Mouse (Mus musculus): ENCODE results near the gene Bbof1. TPM values are rescaled to one million over a fixed set of nuclear protein-coding genes. Genes with fewer than 3 reads are reported as not detected.

The Bbof1 gene
- polyA plus RNA-seq, 1 experiment, result 2.3 TPM

DNA sequence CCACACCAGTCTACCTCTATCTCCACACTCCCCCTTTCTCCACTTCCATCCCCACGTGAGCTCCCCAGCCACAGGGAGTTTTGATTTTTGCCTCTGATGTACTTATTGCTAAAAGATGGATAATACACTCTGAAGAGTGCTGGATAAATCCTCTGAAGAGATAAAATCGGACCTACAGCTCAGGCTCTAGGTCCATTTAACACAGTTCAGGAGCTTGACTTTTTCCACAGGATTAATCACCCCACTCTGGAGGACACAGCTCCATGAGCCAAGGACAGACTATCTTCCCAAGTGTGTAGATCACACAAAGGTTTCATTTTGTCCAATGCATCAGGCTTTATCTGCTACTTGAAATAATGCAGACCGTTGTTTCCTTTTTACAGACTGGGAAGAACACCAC, 8.8 kb upstream of the Bbof1 start:
- DNase-seq (ENCODE audit: low spot score), result no peak

- DNase-seq (ENCODE audit: low spot score), result no peak
Observed at GRCm38 (mm10) chr12:84400653-84401052, 8.2 kb upstream of the Bbof1 start.

DNA sequence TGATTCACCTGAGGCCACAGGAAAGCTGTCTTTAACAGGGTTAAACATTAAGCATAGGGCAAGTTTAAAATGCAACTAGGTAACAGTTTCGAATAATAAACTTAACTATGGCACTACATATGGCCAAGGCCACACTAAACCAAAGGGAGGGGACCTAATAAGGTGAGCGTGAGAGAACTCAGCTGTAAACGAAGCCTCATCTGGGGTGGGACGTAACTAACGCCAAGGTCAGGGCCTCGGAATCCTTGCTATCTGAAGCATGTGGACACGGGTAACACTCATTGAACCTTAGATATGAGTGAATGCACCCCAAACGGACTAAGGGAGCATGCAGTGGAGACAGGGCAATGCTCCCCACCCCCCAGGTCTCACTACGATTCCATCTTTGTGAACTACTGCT, 5.9 kb upstream of the Bbof1 start:
- DNase-seq (ENCODE audit: low spot score), result no peak

- no peak for DNase-seq (ENCODE audit: low spot score)
Observed at GRCm38 (mm10) chr12:84404541-84404940, 4.3 kb upstream of the Bbof1 start.

- no peak for DNase-seq (ENCODE audit: low spot score)
Observed at GRCm38 (mm10) chr12:84407259-84407658, 1.6 kb upstream of the Bbof1 start.

GRCm38 (mm10) chr12:84407874-84408818, 725 bp upstream of the Bbof1 start:
- no peak for DNase-seq (ENCODE audit: low spot score)

GRCm38 (mm10) chr12:84416834-84417604, 8.1 kb downstream of the Bbof1 start, which contains the start of gene Rnf113a2:
Rnf113a2 (plus strand) TSS chr12:84417196.
- peak; percentile 77 for DNase-seq (ENCODE audit: low spot score)

GRCm38 (mm10) chr12:84417605-84417922, 8.7 kb downstream of the Bbof1 start:
- DNase-seq (ENCODE audit: low spot score), result no peak

- DNase-seq (ENCODE audit: low spot score), result no peak
Observed at GRCm38 (mm10) chr12:84423990-84424389, 15.1 kb downstream of the Bbof1 start.

DNA sequence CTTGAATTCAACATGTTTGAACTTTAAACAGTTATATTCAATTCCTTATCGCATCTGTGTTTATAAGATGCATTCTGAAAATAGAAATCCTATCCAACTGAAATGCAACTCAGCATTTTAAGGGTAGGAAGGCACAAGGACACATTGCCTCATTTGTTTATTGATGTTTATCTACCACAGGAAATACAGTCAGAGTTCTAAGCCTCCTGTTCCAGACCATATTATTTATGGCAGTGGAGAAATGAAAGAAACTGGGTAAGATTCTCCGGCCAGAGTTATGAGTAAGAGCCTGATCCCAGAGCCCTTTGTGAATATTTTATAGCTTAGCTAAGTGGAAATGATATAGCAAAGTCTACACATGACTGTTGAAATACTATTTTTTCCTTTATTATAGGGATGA, 21.0 kb downstream of the Bbof1 start:
- no peak for DNase-seq (ENCODE audit: low spot score)

DNA sequence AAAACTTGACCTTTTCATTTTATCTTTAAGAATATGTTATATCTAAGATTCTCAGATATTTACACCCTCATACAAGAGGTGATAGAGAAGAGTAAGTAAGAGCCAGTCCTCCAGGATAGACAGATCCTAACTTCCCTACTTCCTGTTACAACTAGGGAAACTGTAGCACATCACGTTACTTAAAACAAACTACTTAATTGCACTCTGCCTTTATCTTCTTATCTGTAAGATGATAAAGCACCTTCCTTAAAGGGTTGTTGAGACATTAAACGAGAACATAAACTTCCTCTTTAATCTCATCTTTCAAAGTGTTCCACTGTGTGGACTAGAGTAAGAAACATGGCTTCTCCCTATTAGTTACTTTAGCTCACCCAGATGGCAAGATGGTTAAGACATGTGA, 29.8 kb downstream of the Bbof1 start:
- no peak for DNase-seq (ENCODE audit: low spot score)

GRCm38 (mm10) chr12:84442526-84442925, 33.7 kb downstream of the Bbof1 start:
- DNase-seq (ENCODE audit: low spot score), result no peak

DNA sequence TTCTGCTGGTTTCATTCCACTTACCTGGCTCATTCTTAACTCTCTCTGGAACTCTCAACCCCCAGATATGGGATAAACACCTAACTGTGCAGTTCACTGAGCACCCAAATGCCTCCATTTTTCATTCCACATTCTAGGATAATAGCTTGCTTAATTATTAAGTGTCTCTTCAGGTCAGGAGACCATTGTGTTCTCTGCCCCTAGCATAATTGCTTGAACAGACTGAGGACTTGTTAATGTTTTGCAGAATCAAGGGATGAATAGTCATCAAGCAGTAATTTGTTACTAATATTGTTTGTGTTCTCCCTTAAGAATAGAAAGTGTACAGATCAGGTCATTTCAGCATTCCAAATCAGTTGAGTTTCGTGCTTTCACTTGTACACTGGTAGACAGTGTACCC, 38.5 kb downstream of the Bbof1 start:
- no peak for DNase-seq (ENCODE audit: low spot score)

GRCm38 (mm10) chr12:84448181-84448580, 39.3 kb downstream of the Bbof1 start:
- no peak for DNase-seq (ENCODE audit: low spot score)

- no peak for DNase-seq (ENCODE audit: low spot score)
Observed at GRCm38 (mm10) chr12:84449887-84450286, 41.0 kb downstream of the Bbof1 start.

- DNase-seq (ENCODE audit: low spot score), result no peak
Observed at GRCm38 (mm10) chr12:84450351-84450717, 41.5 kb downstream of the Bbof1 start.

DNA sequence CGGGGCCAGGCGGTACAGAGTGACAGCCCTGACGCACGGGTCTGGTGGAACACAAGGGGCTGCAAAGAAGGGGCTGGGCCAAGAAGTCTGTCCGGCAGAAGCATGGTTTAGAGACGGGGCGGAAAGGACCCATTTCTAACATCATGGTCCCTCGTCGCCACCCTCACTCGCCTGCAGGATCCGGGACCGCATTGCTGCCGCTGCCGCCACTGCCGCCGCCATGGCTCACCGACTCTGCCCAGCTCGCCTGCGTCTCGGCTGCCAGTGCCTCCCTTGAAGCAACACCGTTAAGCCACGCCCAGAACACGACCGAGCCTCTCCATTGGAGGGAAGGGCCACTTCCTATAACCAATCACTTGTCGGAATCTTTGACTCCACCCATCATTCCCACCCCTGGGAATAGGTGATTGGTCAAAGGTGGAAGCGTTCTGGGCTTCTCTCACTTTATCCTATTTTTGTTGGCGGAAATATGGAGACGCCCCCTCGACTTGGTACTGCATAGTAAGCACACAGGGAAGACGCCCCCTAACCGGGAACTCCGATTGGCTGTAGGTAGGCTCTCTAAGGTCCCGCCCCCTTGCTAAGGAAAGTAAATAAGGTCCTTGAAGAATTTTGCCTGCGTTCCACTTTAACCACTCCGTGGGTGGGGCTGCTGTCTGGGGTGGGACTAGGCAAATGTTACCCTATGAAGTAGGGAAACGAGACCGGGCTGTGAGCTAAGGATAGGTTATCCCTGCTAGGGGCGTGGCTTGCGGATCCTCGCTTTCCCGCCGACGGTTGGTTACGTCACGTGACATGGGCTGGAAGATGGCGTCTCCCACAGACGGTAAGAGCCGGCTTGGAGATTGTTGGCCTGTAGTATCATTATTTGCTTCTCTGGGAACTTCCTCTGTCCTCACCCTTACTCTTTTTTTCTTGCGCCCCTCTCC, 42.1 kb downstream of the Bbof1 start, which contains the start of the genes Aldh6a1 and Lin52:
Gene Aldh6a1 (minus strand): TSS at position 287 of the 929 bp plus-strand sequence.
Gene Lin52 (plus strand): TSS at position 705 of the 929 bp plus-strand sequence.
- peak; percentile 90 for DNase-seq (ENCODE audit: low spot score)

GRCm38 (mm10) chr12:84451801-84452200, 42.9 kb downstream of the Bbof1 start:
- DNase-seq (ENCODE audit: low spot score), result no peak

DNA sequence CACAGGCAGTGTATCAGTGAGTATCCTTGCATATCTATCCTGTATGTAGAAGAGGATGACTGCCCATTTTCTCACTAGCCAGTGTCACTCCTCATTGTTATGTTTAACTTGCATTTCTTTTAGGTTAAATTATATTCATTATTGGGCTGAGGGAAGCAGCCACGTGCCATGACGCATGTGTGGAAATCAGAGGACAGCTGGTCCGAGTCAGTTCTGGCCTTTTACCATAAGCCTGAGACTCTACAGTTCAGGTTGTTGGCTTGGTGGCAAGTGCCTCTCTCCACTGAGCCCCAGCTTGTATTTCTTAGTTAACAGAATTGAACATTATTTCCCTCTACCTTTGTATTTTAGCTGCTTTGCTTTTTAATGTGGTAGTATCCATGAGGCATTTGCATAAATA, 48.0 kb downstream of the Bbof1 start:
- DNase-seq (ENCODE audit: low spot score), result no peak

GRCm38 (mm10) chr12:84459845-84460244, 51.0 kb downstream of the Bbof1 start:
- DNase-seq (ENCODE audit: low spot score), result no peak

- no peak for DNase-seq (ENCODE audit: low spot score)
Observed at GRCm38 (mm10) chr12:84461416-84461815, 52.5 kb downstream of the Bbof1 start.

- no peak for DNase-seq (ENCODE audit: low spot score)
Observed at GRCm38 (mm10) chr12:84462856-84463255, 54.0 kb downstream of the Bbof1 start.
